Mouse (Mus musculus) megakaryocyte, embryonic 14.5 days (primary cell): ENCODE data around the gene Ddx10. TPM values are rescaled to one million over a fixed set of nuclear protein-coding genes. Genes with fewer than 3 reads are reported as not detected.

Experiments
- H3K27me3 ChIP-seq: replicated peaks from 2 replicates; pipeline ENCODE3; 2012; ENCODE audit warnings: inconsistent platforms
- H3K36me3 ChIP-seq: replicated peaks from 2 replicates; pipeline ENCODE3; 2012; ENCODE audit warnings: low read length, inconsistent platforms, mixed read lengths
- H3K4me1 ChIP-seq: 2 replicates; pipeline ENCODE4 v1.6.1; 2012; ENCODE audit warnings: inconsistent platforms
- H3K4me3 ChIP-seq: replicated peaks from 2 replicates; pipeline ENCODE3; 2012; ENCODE audit warnings: moderate library complexity, mild to moderate bottlenecking, inconsistent platforms
- H3K9me3 ChIP-seq: 2 replicates; pipeline ENCODE4 v1.6.1; 2012; ENCODE audit warnings: inconsistent platforms
- FLI1 ChIP-seq: IDR thresholded peaks from 2 replicates; pipeline ENCODE4 v1.6.1; 2012; ENCODE audit warnings: low read length, inconsistent platforms, mixed read lengths
- GATA1 ChIP-seq: IDR thresholded peaks from 3 replicates; pipeline ENCODE4 v1.6.1; 2012; ENCODE audit warnings: mixed read lengths, low read length, inconsistent platforms, borderline replicate concordance
- polyA plus RNA-seq: library from polyadenylated mRNA; stranded (reverse); fragments of >175 nt; gene quantifications from 2 replicates; pipeline ENCODE4 v1.2.3, GENCODE M21; 2012; ENCODE audit warnings: low replicate concordance; ENCODE audit not compliant: insufficient read depth

The Ddx10 gene
- 3.9 and 4.8 TPM in 2 replicates for polyA plus RNA-seq

GRCm38 (mm10) chr9:53247953-53248397 lies at the start of gene Ddx10:
Gene Ddx10, minus strand, starts transcription at chr9:53248053.
- H3K4me1 ChIP-seq = peaks cover 42% of the 10 kb centered on the region
- peak within 1 kb of the TSS; percentile 98 for H3K4me3 ChIP-seq
- H3K27me3 ChIP-seq = no peaks in the 10 kb centered on the region
- no peaks in the 10 kb centered on the region for H3K9me3 ChIP-seq
- TF ChIP-seq GATA1 = no peak
- peak; percentile 71 for TF ChIP-seq FLI1
- peaks cover 12% of the 10 kb centered on the region for H3K36me3 ChIP-seq

- Histone ChIP-seq H3K27me3 (peaks cover 16% of the 10 kb centered on the region), H3K4me3 (no peak overlapping the region), H3K9me3 (no peaks in the 10 kb centered on the region), H3K36me3 (no peaks in the 10 kb centered on the region), H3K4me1 (peaks cover 3% of the 10 kb centered on the region; the same call in 1 of the 2 replicates)
- TF ChIP-seq GATA1 (no peak), FLI1 (no peak)
Observed at GRCm38 (mm10) chr9:53292833-53293232, 45.0 kb upstream of the Ddx10 start.

GRCm38 (mm10) chr9:53290006-53290405 lies 42.2 kb upstream of the Ddx10 start:
- TF ChIP-seq FLI1 = no peak
- TF ChIP-seq GATA1 = no peak
- no peaks in the 10 kb centered on the region for H3K4me1 ChIP-seq
- no peaks in the 10 kb centered on the region for H3K36me3 ChIP-seq
- H3K4me3 ChIP-seq = no peak overlapping the region
- no peaks in the 10 kb centered on the region for H3K9me3 ChIP-seq
- peaks cover 18% of the 10 kb centered on the region for H3K27me3 ChIP-seq

DNA sequence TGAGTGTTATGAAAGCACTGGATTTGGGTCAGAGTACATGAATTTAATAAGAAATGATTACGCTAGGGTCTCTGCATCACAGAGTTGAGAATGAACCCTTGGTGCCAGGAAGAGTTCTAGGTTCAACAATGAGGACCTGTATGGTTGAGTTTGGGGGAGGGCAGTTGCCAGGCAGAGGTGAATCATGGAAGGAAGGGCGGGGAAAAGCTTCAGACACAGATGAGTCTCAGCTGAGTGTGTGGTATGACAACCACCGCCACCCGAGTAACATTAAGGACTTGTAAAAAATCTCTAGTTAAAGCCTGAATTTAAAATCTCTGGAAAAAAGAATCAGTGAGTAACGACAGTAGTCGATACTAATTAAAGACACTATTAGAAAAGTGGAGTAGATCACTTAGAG lies 38.9 kb upstream of the Ddx10 start:
- H3K9me3 ChIP-seq = no peaks in the 10 kb centered on the region
- no peak overlapping the region for H3K4me3 ChIP-seq
- TF ChIP-seq FLI1 (no peak), GATA1 (no peak)
- no peaks in the 10 kb centered on the region for H3K4me1 ChIP-seq
- no peaks in the 10 kb centered on the region for H3K36me3 ChIP-seq
- H3K27me3 ChIP-seq = peaks cover 17% of the 10 kb centered on the region

DNA sequence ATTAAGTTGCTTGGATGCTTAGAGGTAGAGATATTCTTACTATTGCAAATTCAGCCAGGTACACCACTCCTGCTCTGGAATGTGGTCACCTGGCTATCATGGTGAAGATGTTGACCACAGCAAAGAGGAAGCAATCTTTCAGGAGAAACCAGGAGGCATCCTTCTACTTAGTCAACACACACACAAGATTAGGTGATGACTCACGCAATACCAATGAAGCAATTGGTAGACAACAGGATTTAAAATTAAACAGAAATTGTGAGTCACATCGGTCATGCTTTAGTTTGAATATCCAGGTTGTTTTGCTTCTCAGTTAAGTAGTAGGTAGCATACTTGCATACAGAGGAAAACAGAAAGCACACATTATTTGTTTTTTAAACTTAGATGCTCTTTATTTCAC lies 31.1 kb upstream of the Ddx10 start:
- no peaks in the 10 kb centered on the region for H3K9me3 ChIP-seq
- no peaks in the 10 kb centered on the region for H3K27me3 ChIP-seq
- no peak overlapping the region for H3K4me3 ChIP-seq
- no peak for TF ChIP-seq GATA1
- TF ChIP-seq FLI1 = no peak
- H3K36me3 ChIP-seq = no peaks in the 10 kb centered on the region
- peaks cover 9% of the 10 kb centered on the region; the same call in 1 of the 2 replicates for H3K4me1 ChIP-seq

DNA sequence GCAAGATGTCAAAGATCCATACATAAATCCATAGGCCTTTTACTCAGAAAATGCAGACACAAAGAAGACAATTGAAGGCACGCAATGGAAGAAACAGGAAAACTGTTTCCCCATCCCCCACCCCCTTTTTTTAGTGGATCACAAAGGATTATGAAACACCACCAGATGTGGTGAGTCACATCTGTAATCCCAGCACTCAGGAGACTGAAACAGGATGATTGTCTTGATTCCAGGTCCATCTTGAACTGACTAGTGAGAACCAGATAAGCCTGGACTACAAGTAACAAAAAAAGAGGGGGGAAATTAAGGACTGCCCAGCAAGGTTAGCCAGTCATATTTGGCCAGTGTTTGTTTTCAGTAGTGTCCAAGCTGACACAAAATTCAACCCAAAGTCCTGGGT lies 28.5 kb upstream of the Ddx10 start:
- H3K4me1 ChIP-seq = peaks cover 21% of the 10 kb centered on the region
- TF ChIP-seq GATA1 = no peak
- TF ChIP-seq FLI1 = no peak
- H3K9me3 ChIP-seq = no peaks in the 10 kb centered on the region
- H3K36me3 ChIP-seq = no peaks in the 10 kb centered on the region
- H3K27me3 ChIP-seq = no peaks in the 10 kb centered on the region
- no peak overlapping the region for H3K4me3 ChIP-seq

DNA sequence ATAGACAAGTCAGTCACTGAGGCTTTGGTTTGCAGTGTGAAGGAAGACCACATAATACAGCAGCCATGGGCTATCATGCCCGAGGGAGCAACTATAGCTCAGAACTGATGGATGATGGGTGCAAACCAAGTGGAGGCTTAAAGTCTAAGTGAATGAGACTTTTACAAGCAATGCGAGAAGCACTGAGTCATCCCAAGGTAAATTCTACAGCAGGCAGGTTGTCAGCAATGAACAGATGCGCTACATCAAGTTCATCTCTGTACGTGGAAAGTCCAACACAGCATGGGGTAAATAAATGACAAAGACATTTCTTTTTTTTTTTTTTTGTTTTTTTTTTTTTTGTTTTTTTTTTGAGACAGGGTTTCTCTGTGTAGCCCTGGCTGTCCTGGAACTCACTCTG lies 24.9 kb upstream of the Ddx10 start:
- Histone ChIP-seq H3K4me1 (peaks cover 46% of the 10 kb centered on the region), H3K36me3 (no peaks in the 10 kb centered on the region), H3K27me3 (no peaks in the 10 kb centered on the region), H3K9me3 (no peaks in the 10 kb centered on the region), H3K4me3 (no peak overlapping the region)
- TF ChIP-seq FLI1 = no peak
- no peak for TF ChIP-seq GATA1

DNA sequence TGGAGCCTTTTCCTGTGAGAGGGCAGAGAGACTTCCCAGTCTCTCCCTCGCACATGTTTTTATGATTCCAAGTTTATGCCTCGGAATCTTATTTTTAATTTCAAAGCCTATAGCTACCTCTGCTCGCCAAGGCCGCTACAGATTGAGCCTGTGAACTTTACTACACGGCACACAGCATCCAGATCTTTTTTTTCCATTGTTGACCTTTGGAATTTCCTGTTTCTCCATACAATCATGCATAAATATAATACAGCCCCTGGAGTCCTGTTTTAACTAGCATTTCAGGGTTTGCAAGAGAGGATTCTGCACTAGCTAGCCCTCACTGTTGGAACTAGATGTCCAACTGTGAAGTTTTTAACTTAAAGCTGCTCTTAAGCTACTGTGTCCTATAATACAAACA lies 24.4 kb upstream of the Ddx10 start:
- no peaks in the 10 kb centered on the region for H3K27me3 ChIP-seq
- no peak for TF ChIP-seq FLI1
- no peak for TF ChIP-seq GATA1

GRCm38 (mm10) chr9:53271281-53272022 lies 23.6 kb upstream of the Ddx10 start:
- no peak for TF ChIP-seq GATA1
- no peak for TF ChIP-seq FLI1
- Histone ChIP-seq H3K9me3 (no peaks in the 10 kb centered on the region), H3K36me3 (no peaks in the 10 kb centered on the region), H3K27me3 (no peaks in the 10 kb centered on the region), H3K4me1 (peaks cover 48% of the 10 kb centered on the region), H3K4me3 (no peak overlapping the region)

More for the DNA sequence above, 24.4 kb upstream of the Ddx10 start:
- H3K4me1 ChIP-seq = peaks cover 48% of the 10 kb centered on the region
- H3K36me3 ChIP-seq = no peaks in the 10 kb centered on the region
- no peak overlapping the region for H3K4me3 ChIP-seq
- no peaks in the 10 kb centered on the region for H3K9me3 ChIP-seq

DNA sequence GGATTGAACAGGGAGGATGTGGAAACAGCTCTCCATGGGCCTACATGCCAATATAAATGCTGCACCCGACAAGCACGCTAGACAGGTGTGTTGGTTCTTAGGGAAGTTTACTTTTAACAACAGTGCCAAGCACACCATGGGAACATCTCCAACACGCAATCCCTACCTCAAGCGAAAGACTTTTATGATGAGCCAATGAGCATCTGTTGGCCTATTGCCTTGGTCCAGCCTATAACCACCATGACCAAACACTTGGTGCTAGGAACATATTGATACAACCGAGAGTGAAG lies 21.6 kb upstream of the Ddx10 start:
- H3K4me1 ChIP-seq = peaks cover 51% of the 10 kb centered on the region
- H3K9me3 ChIP-seq = no peaks in the 10 kb centered on the region
- H3K27me3 ChIP-seq = no peaks in the 10 kb centered on the region
- H3K4me3 ChIP-seq = no peak overlapping the region
- TF ChIP-seq GATA1 (no peak), FLI1 (no peak)
- H3K36me3 ChIP-seq = no peaks in the 10 kb centered on the region
